Mouse (Mus musculus) liver, adult 10 weeks (tissue): ENCODE data around the gene Tnfaip2. TPM values are rescaled to one million over a fixed set of nuclear protein-coding genes. Genes with fewer than 3 reads are reported as not detected.

Experiments used
- polyA plus RNA-seq: library from polyadenylated mRNA; stranded (reverse); fragments of 350-450 nt; fragmentation: Illumina TruSeq; extraction: RNeasy Lipid Tissue Mini Kit (QIAGEN cat#74804); gene quantifications from one replicate; pipeline ENCODE4 v1.2.3, GENCODE M21; 2014; ENCODE audit warnings: low read depth, low replicate concordance

Tnfaip2 gene
- polyA plus RNA-seq, result 5.6 TPM

DNA sequence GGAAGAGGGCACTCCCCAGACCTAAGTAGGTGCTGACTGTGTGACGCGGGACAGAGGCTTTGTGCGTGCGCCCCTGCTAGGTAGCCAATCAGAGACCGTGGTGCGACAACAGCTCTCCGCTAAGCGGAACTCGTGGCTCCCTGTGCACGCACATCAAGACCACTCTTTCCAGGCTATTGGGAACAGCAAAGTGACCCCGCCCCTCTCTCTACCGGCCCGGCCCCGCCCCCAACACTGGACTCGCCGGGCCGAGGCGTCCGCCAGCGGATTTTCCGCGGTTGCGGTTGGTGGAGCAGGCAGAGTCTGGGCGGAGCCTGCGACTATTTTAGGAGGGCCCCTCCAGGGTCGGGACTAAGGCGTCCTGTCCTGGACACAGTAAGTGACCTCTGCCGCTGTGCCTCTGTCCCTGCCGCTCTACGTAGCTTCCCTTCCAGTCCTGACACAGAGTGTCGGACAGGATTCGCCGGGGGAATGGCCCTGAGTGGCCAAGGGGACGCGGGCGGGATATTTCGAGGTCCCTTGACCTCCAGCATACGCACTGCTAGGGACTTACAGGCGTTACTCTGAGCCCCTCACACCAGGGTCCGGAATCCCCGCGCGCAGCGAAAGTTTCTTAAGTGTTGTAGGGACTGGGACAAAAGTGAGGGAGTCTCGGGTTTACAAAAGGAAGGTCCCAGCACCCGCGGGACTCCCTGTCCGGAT, at the start of gene Tnfaip2:
Tnfaip2 (plus strand) TSS at position 161 of the 702 bp plus-strand sequence.

DNA sequence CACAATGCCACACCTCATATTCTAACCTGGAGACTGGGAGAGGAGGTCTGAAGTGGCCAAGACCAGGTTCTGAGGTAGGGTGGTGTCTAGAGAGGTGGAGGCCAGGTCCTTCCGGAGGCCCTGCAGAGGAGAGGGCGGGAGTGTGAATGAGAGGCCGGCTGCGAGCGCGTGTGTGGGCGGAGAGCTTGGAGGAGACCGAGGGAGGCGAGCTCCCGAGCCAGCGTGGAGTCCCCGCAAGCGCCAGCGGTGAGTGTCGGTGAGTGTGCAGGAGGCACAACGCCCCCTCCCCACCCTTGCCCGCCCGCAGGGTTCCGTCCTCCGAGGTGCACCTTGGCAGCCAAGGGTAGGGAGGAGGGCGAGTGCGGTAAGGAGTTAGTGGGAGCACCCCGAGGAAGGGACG, 35.6 kb upstream of the Tnfaip2 start, which contains the start of gene Lbhd2:
Lbhd2 (plus strand) TSS at position 188 of the 400 bp plus-strand sequence.

GRCm38 (mm10) chr12:111416921-111417779, 25.1 kb upstream of the Tnfaip2 start, which contains the start of gene Exoc3l4:
Exoc3l4 (plus strand) TSS chr12:111417017.

DNA sequence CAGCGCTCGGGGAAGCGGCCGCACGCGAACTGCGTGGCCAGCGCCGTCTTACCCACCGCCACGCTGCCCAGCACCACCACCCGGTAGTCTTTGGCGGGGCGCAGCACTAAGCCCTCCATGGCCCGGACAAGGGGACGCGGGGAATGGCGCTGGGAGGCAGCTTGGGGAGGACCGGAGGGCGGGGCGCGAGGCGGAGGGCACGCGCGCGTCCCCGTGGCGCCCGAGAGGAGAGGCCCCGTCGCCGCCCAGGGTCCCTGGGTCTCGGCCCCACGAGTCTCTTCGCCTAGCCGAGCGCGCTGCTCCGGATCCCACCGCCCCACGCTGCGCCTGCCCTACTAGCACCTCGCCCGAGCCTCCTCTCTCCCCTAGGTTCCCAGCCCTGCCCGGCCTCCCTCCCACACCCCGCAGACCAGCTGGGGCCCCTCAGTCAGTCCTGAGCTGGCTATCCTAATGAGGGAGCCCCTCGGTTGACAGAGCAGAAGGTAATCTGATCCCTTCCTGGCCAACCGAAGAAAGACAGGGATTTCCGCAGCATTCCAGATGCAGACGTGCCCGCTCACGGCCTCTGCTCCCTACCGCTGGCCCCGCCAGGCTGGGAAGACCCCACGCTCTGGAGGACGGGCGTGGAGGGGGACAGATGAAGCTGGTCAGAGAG, 43.5 kb downstream of the Tnfaip2 start, which contains the start of gene Gm266:
Gm266 (minus strand) TSS at position 172 of the 655 bp plus-strand sequence.

Other genes with a start within 250 kb of the Tnfaip2 start
- gene Amn, start 171.4 kb upstream of the Tnfaip2 start, polyA plus RNA-seq, result not detected
- gene Cdc42bpb, start 64.8 kb upstream of the Tnfaip2 start, polyA plus RNA-seq, result 3.2 TPM
- not detected for gene Lbhd2, start 35.7 kb upstream of the Tnfaip2 start, polyA plus RNA-seq
- not detected for gene Exoc3l4, start 25.5 kb upstream of the Tnfaip2 start, polyA plus RNA-seq
- not detected for gene Gm266, start 43.4 kb downstream of the Tnfaip2 start, polyA plus RNA-seq
- gene Eif5, start 95.5 kb downstream of the Tnfaip2 start, polyA plus RNA-seq, result 429 TPM
- 65.6 TPM for gene Mark3, start 132.1 kb downstream of the Tnfaip2 start, polyA plus RNA-seq
- not detected for gene Ckb, start 229.9 kb downstream of the Tnfaip2 start, polyA plus RNA-seq
- gene Trmt61a, start 235.6 kb downstream of the Tnfaip2 start, polyA plus RNA-seq, result 0.34 TPM